Mouse (Mus musculus) MEL (cell line): ENCODE measurements around the gene 1110059E24Rik.

ENCODE experiments used
- CTCF ChIP-seq, 3 experiments: IDR thresholded peaks in 2 of 3; conservative IDR thresholded peaks in 1 of 3; 2 replicates each; pipeline ENCODE4 v1.5.1; 2011 to 2012; ENCODE audit warnings: low read length in 3 of 3, low read depth in 2 of 3, mild to moderate bottlenecking in 2 of 3, improper control_type of control experiment in 1 of 3, inconsistent platforms in 1 of 3, mixed read lengths in 1 of 3, moderate library complexity in 1 of 3; ENCODE audit not compliant: control insufficient read depth in 1 of 3, insufficient read depth in 1 of 3, poor library complexity in 1 of 3, severe bottlenecking in 1 of 3
- E2F4 ChIP-seq: IDR thresholded peaks from 2 replicates; pipeline ENCODE4 v1.6.1; 2011; ENCODE audit warnings: low read depth, low read length, improper control_type of control experiment, borderline replicate concordance
- EP300 ChIP-seq, 2 experiments: IDR thresholded peaks; 2 replicates each; pipeline ENCODE4 v1.6.1; 2011; ENCODE audit warnings: improper control_type of control experiment in 2 of 2, low read length in 2 of 2, low read depth in 1 of 2, mild to moderate bottlenecking in 1 of 2
- GATA1 ChIP-seq: IDR thresholded peaks from 2 replicates; pipeline ENCODE4 v1.6.1; 2011; ENCODE audit warnings: low read depth, low read length, improper control_type of control experiment
- KAT2A ChIP-seq: conservative IDR thresholded peaks from 2 replicates; pipeline ENCODE4 v1.6.1; 2012; ENCODE audit warnings: low read depth, low read length, improper control_type of control experiment, inconsistent platforms
- MAZ ChIP-seq: IDR thresholded peaks from 2 replicates; pipeline ENCODE4 v1.6.1; 2012; ENCODE audit warnings: low read depth, mild to moderate bottlenecking, inconsistent platforms, low read length, improper control_type of control experiment
- POLR2A ChIP-seq, 2 experiments: IDR thresholded peaks; 2 replicates each; pipeline ENCODE4 v1.6.1; 2011 to 2012; ENCODE audit warnings: low read length in 2 of 2, mild to moderate bottlenecking in 2 of 2, control low read depth in 1 of 2, improper control_type of control experiment in 1 of 2, low read depth in 1 of 2, moderate library complexity in 1 of 2; ENCODE audit not compliant: control insufficient read depth in 1 of 2, insufficient read depth in 1 of 2, poor library complexity in 1 of 2
- SIN3A ChIP-seq: IDR thresholded peaks from 2 replicates; pipeline ENCODE4 v1.6.1; 2012; ENCODE audit warnings: low read length, improper control_type of control experiment, inconsistent platforms
- TCF12 ChIP-seq: IDR thresholded peaks from 2 replicates; pipeline ENCODE4 v1.6.1; 2014; ENCODE audit warnings: low read depth, mild to moderate bottlenecking, inconsistent platforms, low read length, improper control_type of control experiment, moderate library complexity
- USF2 ChIP-seq, 2 experiments: IDR thresholded peaks; 2 replicates each; pipeline ENCODE4 v1.6.1; 2011 to 2012; ENCODE audit warnings: improper control_type of control experiment in 2 of 2, low read length in 2 of 2, borderline replicate concordance in 1 of 2, inconsistent platforms in 1 of 2, low read depth in 1 of 2, mild to moderate bottlenecking in 1 of 2; ENCODE audit not compliant: insufficient read depth in 1 of 2
- ZNF384 ChIP-seq: IDR thresholded peaks from 2 replicates; pipeline ENCODE4 v1.6.1; 2012; ENCODE audit warnings: low read depth, mild to moderate bottlenecking, inconsistent platforms, low read length, improper control_type of control experiment

DNA sequence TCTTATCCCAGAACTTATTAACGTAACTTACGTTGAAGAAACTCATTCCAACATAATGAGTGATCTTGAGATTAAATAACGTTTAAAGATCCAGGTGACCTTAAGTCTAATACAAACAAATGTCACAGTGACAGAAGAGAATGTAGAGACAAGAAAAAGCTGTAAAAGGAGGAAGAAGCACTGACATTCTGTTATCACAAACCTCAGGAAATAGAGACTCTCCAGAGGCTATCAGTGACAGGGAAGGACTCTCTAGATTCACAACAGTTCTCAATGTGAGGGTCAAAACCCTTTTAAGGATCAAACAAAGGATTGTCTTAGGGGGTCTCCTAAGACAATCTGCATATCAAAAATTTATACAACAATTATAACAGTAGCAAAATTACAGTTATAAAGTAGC, 115.7 kb downstream of the 1110059E24Rik start:
- TF ChIP-seq USF2 (IDR thresholded peaks at IDR 0.05; ENCODE audit: borderline replicate concordance in 1 of 2, insufficient read depth in 1 of 2, low read depth in 1 of 2, low read length in 2 of 2), result no peak
- TF ChIP-seq ZNF384, result no peak
- TF ChIP-seq CTCF (IDR thresholded peaks at IDR 0.05 in 2 of 3, conservative IDR thresholded peaks at IDR 0.05 in 1 of 3; ENCODE audit: control insufficient read depth in 1 of 3, insufficient read depth in 1 of 3, low read depth in 2 of 3, low read length in 3 of 3, poor library complexity in 1 of 3, severe bottlenecking in 1 of 3), result no peak
- TF ChIP-seq POLR2A (IDR thresholded peaks at IDR 0.05; ENCODE audit: control insufficient read depth in 1 of 2, insufficient read depth in 1 of 2, low read depth in 1 of 2, low read length in 2 of 2, poor library complexity in 1 of 2), result no peak
- no peak for TF ChIP-seq MAZ
- TF ChIP-seq TCF12, result no peak
- peak; percentile 6 to 62; a peak in 2 of 4 replicates for TF ChIP-seq EP300 (IDR thresholded peaks at IDR 0.05; ENCODE audit: low read depth in 1 of 2, low read length in 2 of 2)
- TF ChIP-seq GATA1, result peak; percentile 55; the same call in 1 of the 2 replicates
- no peak for TF ChIP-seq KAT2A
- TF ChIP-seq SIN3A, result no peak
- TF ChIP-seq E2F4, result no peak
